Mouse (Mus musculus) megakaryocyte progenitor cell, adult 5-6 weeks (primary cell): Measurements from ENCODE around the gene Nup160. TPM values are rescaled to one million over a fixed set of nuclear protein-coding genes. Genes with fewer than 3 reads are reported as not detected.

Experiments used
- ATAC-seq: replicated peaks from 2 replicates; pipeline ENCODE4 v1.8.0; 2016; ENCODE audit warnings: mild to moderate bottlenecking, moderate TSS enrichment, inconsistent platforms; ENCODE audit not compliant: poor library complexity
- total RNA-seq, 2 experiments: library from RNA; stranded (forward) in 1 of 2; stranded (reverse) in 1 of 2; fragments of 157-497, 149-512 nt in 1 of 2; fragments of 200-1000 nt in 1 of 2; gene quantifications; 2 replicates each; pipeline versions ENCODE4 v1.2.3 to v1.2.4; 2015 to 2017

Gene Nup160
- total RNA-seq (2015) (79.3 and 81.3 TPM in 2 replicates), total RNA-seq (2017) (50.9 and 61.7 TPM in 2 replicates)

- ATAC-seq = no peak
Observed at GRCm38 (mm10) chr2:90677007-90677406, at the start of gene Nup160. TSS of gene Nup160 (plus strand) at chr2:90677215.

GRCm38 (mm10) chr2:90628261-90628660, 48.8 kb upstream of the Nup160 start:
- ATAC-seq = no peak

GRCm38 (mm10) chr2:90629552-90629951, 47.5 kb upstream of the Nup160 start:
- no peak for ATAC-seq

- ATAC-seq = peak; percentile 51
Observed at GRCm38 (mm10) chr2:90631938-90632733, 44.9 kb upstream of the Nup160 start.

- no peak for ATAC-seq
Observed at GRCm38 (mm10) chr2:90634671-90635070, 42.3 kb upstream of the Nup160 start.

- peak; percentile 75 for ATAC-seq
Observed at GRCm38 (mm10) chr2:90635085-90635723, 41.8 kb upstream of the Nup160 start.

GRCm38 (mm10) chr2:90636853-90637252, 40.2 kb upstream of the Nup160 start:
- no peak for ATAC-seq

GRCm38 (mm10) chr2:90638986-90639746, 37.8 kb upstream of the Nup160 start:
- no peak for ATAC-seq

- no peak for ATAC-seq
Observed at GRCm38 (mm10) chr2:90639747-90640699, 37.0 kb upstream of the Nup160 start.

- peak; percentile 56 for ATAC-seq
Observed at GRCm38 (mm10) chr2:90641007-90641709, 35.9 kb upstream of the Nup160 start.

GRCm38 (mm10) chr2:90641710-90642039, 35.3 kb upstream of the Nup160 start:
- peak; percentile 29 for ATAC-seq

GRCm38 (mm10) chr2:90647084-90647483, 29.9 kb upstream of the Nup160 start:
- ATAC-seq = 0 out of 2 replicates have a peak, but pooled peaks have one; percentile 40

GRCm38 (mm10) chr2:90649405-90649804, 27.6 kb upstream of the Nup160 start:
- ATAC-seq = no peak

- peak; percentile 81 for ATAC-seq
Observed at GRCm38 (mm10) chr2:90649965-90650364, 27.1 kb upstream of the Nup160 start.

GRCm38 (mm10) chr2:90652101-90652500, 24.9 kb upstream of the Nup160 start:
- peak; percentile 58 for ATAC-seq

- ATAC-seq = peak; percentile 37; the same call in 1 of the 2 replicates
Observed at GRCm38 (mm10) chr2:90652993-90653392, 24.0 kb upstream of the Nup160 start.

- ATAC-seq = peak; percentile 76
Observed at GRCm38 (mm10) chr2:90655449-90655848, 21.6 kb upstream of the Nup160 start.

GRCm38 (mm10) chr2:90658613-90659012, 18.4 kb upstream of the Nup160 start:
- ATAC-seq = no peak

GRCm38 (mm10) chr2:90659016-90659415, 18.0 kb upstream of the Nup160 start:
- no peak for ATAC-seq

- no peak for ATAC-seq
Observed at GRCm38 (mm10) chr2:90659639-90660038, 17.4 kb upstream of the Nup160 start.
